Mouse (Mus musculus) testis, adult 10 weeks (tissue): ENCODE data around the gene Ccdc154. TPM values are rescaled to one million over a fixed set of nuclear protein-coding genes. Genes with fewer than 3 reads are reported as not detected.

Experiments used
- polyA plus RNA-seq: library from polyadenylated mRNA; stranded (reverse); fragments of 350-450 nt; fragmentation: Illumina TruSeq; extraction: RNeasy Lipid Tissue Mini Kit (QIAGEN cat#74804); gene quantifications from one replicate; pipeline ENCODE4 v1.2.3, GENCODE M21; 2014; ENCODE audit warnings: low read depth, low replicate concordance

Ccdc154 gene
- polyA plus RNA-seq = 2.2 TPM

DNA sequence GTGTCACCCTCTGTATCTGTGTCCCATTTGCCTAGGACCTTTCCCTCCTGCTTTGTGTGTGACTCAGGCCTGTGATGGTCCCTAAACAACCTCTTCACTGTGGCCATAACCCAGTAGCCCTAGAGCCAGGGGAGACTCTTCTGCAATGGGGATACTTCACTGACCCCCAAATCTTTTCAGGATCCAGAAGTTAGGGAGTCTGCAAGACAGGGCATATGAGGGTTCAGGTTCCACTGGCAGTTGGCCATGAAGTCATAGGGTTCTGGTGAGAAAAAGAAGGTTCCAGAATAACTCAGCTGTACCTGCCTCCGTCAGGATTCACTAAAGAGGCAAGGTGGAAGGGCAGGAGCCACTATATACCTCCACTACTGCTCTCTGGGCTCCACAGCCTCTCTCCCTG lies at the start of gene Ccdc154:
Gene Ccdc154 (plus strand): TSS at position 301 of the 400 bp plus-strand sequence.

GRCm38 (mm10) chr17:25115664-25116432 lies 46.4 kb upstream of the Ccdc154 start, which contains the start of gene Telo2:
Gene Telo2 (minus strand): TSS chr17:25115967.

GRCm38 (mm10) chr17:25120406-25120805 lies 41.9 kb upstream of the Ccdc154 start, which contains the start of gene Ptx4:
Gene Ptx4 (plus strand): TSS chr17:25120760.

DNA sequence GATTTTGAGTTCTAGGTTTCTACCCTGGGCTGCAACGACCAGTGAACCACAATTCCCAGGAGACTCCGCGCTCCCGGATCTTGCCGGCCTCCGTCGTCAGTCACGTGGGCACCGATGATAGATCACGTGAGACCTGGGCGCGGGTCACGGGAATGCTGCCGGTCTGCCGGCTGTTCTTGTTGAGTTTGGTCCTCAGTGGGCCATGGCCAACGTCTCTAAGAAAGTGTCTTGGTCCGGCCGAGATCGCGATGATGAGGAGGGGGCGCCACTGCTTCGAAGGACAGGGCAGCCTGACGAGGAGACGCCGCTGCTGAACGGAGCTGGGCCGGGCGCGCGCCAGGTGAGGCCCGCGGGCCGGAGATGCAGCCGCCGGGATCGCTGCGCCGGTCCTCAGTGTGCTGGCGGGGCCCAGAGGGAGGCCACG lies 29.0 kb upstream of the Ccdc154 start, which contains the start of gene Clcn7:
Gene Clcn7 (plus strand): TSS at position 117 of the 424 bp plus-strand sequence.

DNA sequence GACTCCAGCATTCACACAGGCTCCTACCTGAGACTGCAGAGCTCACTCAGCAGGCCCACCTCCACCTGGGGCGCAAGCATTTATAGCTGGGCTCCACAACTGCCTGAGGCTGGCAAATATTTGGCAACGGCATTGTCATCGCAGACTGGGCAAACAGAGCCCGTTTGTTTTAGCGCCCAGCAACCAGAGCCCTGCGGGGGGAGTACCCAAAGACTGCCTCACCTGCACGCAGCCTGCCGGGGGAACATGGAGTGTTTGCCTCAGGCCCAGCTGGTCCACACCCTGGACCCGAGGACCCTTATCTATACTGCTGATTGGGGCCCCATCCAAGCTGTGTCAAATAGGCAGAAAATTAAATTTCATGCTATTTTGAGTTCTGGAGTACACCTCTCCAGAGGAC lies 13.2 kb downstream of the Ccdc154 start, which contains the start of gene Gm38655:
Gene Gm38655 (minus strand): TSS at position 61 of the 400 bp plus-strand sequence.

DNA sequence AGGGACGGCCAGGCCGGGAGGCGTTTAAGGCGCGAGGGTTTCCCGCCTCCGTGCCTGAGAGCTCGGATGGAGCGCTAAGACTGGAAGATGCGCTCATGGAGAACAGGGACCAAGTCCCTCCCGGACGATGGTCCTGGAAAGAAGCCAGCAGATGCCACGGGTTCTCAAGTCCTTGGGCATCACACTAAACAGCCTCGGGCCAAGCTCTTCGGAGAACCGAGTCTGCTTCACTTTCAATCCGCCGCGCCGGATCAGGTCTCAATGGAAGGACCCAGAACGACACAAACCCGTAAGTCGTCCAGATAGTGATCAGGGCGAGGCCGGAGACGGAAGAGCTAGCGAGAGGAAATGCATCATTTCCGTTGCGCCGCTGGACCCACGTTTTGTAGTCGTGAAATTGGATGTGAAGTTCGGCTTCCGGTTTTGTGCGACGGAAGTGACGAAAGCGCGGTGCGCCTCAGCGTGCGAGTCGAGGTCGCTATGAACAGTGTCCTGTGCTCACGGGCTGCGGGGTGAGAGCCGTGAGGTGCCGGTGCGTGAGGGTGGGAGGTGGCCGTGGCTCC lies 21.9 kb downstream of the Ccdc154 start, which contains the start of gene BC003965:
Gene BC003965 (plus strand): TSS at position 426 of the 563 bp plus-strand sequence.

GRCm38 (mm10) chr17:25188150-25189031 lies 26.1 kb downstream of the Ccdc154 start, which contains the start of gene Unkl:
Gene Unkl (plus strand): TSS chr17:25188397.

Other genes starting within 250 kb of the Ccdc154 start
- gene Mapk8ip3, start 225.5 kb upstream of the Ccdc154 start, polyA plus RNA-seq = 4.3 TPM
- gene Jpt2, start 201.8 kb upstream of the Ccdc154 start, polyA plus RNA-seq = 13.2 TPM
- 13.1 TPM for gene Cramp1l, start 146.7 kb upstream of the Ccdc154 start, polyA plus RNA-seq
- gene Ift140, start 146.4 kb upstream of the Ccdc154 start, polyA plus RNA-seq = 141 TPM
- gene Tmem204, start 78.9 kb upstream of the Ccdc154 start, polyA plus RNA-seq = 1.2 TPM
- 0.48 TPM for gene Telo2, start 46.5 kb upstream of the Ccdc154 start, polyA plus RNA-seq
- not detected for gene Ptx4, start 41.7 kb upstream of the Ccdc154 start, polyA plus RNA-seq
- 3.2 TPM for gene Clcn7, start 29.1 kb upstream of the Ccdc154 start, polyA plus RNA-seq
- not detected for gene Gm38655, start 13.0 kb downstream of the Ccdc154 start, polyA plus RNA-seq
- 5.9 TPM for gene BC003965, start 22.1 kb downstream of the Ccdc154 start, polyA plus RNA-seq
- gene Unkl, start 25.9 kb downstream of the Ccdc154 start, polyA plus RNA-seq = 3.5 TPM
- gene Gnptg, start 77.7 kb downstream of the Ccdc154 start, polyA plus RNA-seq = 2.9 TPM
- gene Tsr3, start 77.7 kb downstream of the Ccdc154 start, polyA plus RNA-seq = 6.2 TPM
- 0.20 TPM for gene Baiap3, start 93.9 kb downstream of the Ccdc154 start, polyA plus RNA-seq
- 461 TPM for gene Ube2i, start 112.2 kb downstream of the Ccdc154 start, polyA plus RNA-seq
- not detected for gene Prss34, start 135.9 kb downstream of the Ccdc154 start, polyA plus RNA-seq
- not detected for gene Prss28, start 146.2 kb downstream of the Ccdc154 start, polyA plus RNA-seq
- gene Prss29, start 156.2 kb downstream of the Ccdc154 start, polyA plus RNA-seq = not detected
- not detected for gene Tpsab1, start 183.1 kb downstream of the Ccdc154 start, polyA plus RNA-seq
- not detected for gene Tpsb2, start 203.8 kb downstream of the Ccdc154 start, polyA plus RNA-seq
- not detected for gene Tpsg1, start 206.8 kb downstream of the Ccdc154 start, polyA plus RNA-seq